Mouse (Mus musculus) midbrain, embryonic 12.5 days (tissue): ENCODE measurements at regions not wholly inside any gene's neighbourhood (a gene's known extent, or its start where the extent isn't known, plus 50 kb on each side); places are given as distances from the start of the nearest gene placed in this dataset.
"Not testable (repeated sequence)": the region's sequence is repeated elsewhere in the genome, so short reads cannot be mapped to it uniquely, and the experiment has no call there.

ENCODE experiments used
- ATAC-seq: fragments of 200-750 bp; cut with Nextera tagmentation; 2 replicates; pipeline ENCODE4 v1.8.0; 2017; ENCODE audit warnings: low read depth, moderate TSS enrichment, moderate library complexity; ENCODE audit not compliant: low FRiP score
- H3K27ac ChIP-seq: fragments of 300-500 bp; sonication (generic); replicated peaks from 2 replicates; pipeline ENCODE4 v1.5.1; 2016; ENCODE audit warnings: mild to moderate bottlenecking
- H3K27me3 ChIP-seq: fragments of 300-500 bp; sonication (generic); 2 replicates; pipeline ENCODE4 v1.6.1; 2016; ENCODE audit warnings: mild to moderate bottlenecking
- H3K36me3 ChIP-seq: fragments of 300-500 bp; sonication (generic); 2 replicates; pipeline ENCODE4 v1.6.1; 2016
- H3K4me1 ChIP-seq: fragments of 300-500 bp; sonication (generic); 2 replicates; pipeline ENCODE4 v1.6.1; 2016
- H3K4me2 ChIP-seq: fragments of 300-500 bp; sonication (generic); replicated peaks from 2 replicates; pipeline ENCODE4 v1.6.1; 2016; ENCODE audit warnings: mild to moderate bottlenecking, moderate library complexity
- H3K4me3 ChIP-seq: fragments of 300-500 bp; sonication (generic); 2 replicates; pipeline ENCODE4 v1.5.1; 2016; ENCODE audit warnings: mild to moderate bottlenecking
- H3K9ac ChIP-seq: fragments of 300-500 bp; sonication (generic); replicated peaks from 2 replicates; pipeline ENCODE4 v1.6.1; 2016; ENCODE audit warnings: mild to moderate bottlenecking, moderate library complexity
- H3K9me3 ChIP-seq: fragments of 300-500 bp; sonication (generic); 2 replicates; pipeline ENCODE4 v1.6.1; 2016; ENCODE audit warnings: mild to moderate bottlenecking
- WGBS: fragments of 180-500 bp; shearing (Covaris S2); methylation state at CpG from one replicate; pipeline ENCODE4 v1.1.7; 2016; 5-methylcytosine and 5-hydroxymethylcytosine counted together

DNA sequence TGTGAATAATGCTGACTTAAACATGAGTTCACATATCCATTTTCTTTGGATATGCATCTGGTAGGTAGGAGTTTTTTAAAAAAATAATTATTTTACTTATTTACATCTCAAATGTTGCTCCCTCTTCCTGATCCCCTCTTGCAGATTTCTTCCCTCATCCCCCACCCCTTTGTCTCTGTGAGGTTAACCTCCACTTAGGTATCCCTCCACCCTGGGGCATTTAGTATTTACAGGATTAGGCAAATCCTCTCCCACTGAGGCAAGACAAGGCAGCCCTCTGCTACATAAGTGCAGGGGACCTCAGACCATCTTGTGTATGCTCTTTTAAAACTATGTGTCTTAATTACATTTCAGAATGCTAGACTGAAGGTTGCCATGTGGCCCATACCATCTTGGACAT is 155.2 kb upstream of the Shcbp1 start:
- Histone ChIP-seq H3K9ac (no peak overlapping the region), H3K4me3 (no peak overlapping the region), H3K4me1 (no peaks in the 10 kb centered on the region), H3K27ac (no peak overlapping the region), H3K36me3 (no peaks in the 10 kb centered on the region), H3K9me3 (no peaks in the 10 kb centered on the region), H3K27me3 (no peaks in the 10 kb centered on the region), H3K4me2 (no peak overlapping the region)
- ATAC-seq = no peak

DNA sequence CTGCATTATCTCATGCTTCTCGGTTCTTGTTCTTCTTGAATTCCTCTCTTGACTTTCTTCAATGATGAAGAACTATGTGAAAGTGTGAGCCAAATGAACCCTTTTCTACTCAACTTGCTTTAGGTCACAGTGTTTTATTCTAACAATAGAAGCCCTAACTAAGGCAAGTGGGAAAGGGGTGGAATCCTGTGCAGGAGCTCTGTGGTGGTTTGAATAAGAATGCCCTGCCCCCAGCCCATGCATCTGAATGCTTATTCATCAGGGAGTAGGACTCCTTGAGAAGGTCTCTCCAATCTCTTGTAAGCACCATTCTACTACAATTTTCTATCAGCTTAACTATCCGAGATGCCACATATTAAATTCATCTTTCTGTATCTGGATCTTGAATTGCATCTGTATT is 154.7 kb upstream of the Shcbp1 start:
- no peak overlapping the region for H3K4me3 ChIP-seq
- no peak for ATAC-seq
- no peaks in the 10 kb centered on the region for H3K36me3 ChIP-seq
- H3K27ac ChIP-seq = no peak overlapping the region
- no peaks in the 10 kb centered on the region for H3K4me1 ChIP-seq
- no peak overlapping the region for H3K4me2 ChIP-seq
- H3K9ac ChIP-seq = no peak overlapping the region
- WGBS = 28% methylated on average over 2 of the region's 2 CpGs
- H3K9me3 ChIP-seq = no peaks in the 10 kb centered on the region
- no peaks in the 10 kb centered on the region for H3K27me3 ChIP-seq

DNA sequence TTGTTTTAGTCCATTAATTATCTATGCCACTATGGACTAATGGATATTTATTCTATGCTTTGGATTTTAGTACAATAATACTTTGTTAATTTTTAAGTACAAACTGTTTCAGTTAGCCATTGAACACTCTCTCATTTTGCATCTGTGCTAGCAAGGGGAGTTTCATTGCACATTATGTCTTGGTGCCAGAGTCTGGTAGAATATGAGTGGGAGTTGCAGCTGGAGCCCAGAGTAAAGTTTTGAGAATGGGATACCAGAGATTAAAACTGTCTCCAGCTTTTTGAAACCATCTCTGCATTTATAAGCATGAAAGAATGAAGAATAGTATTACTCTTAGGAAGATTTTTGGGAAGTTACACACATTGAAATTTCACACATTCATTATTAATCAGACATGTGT is 137.1 kb upstream of the Shcbp1 start:
- H3K36me3 ChIP-seq = no peaks in the 10 kb centered on the region
- no peak overlapping the region for H3K4me3 ChIP-seq
- H3K27me3 ChIP-seq = no peaks in the 10 kb centered on the region
- H3K4me2 ChIP-seq = no peak overlapping the region
- ATAC-seq = no peak
- no peak overlapping the region for H3K27ac ChIP-seq
- no peak overlapping the region for H3K9ac ChIP-seq
- no peaks in the 10 kb centered on the region for H3K4me1 ChIP-seq
- no peaks in the 10 kb centered on the region for H3K9me3 ChIP-seq

DNA sequence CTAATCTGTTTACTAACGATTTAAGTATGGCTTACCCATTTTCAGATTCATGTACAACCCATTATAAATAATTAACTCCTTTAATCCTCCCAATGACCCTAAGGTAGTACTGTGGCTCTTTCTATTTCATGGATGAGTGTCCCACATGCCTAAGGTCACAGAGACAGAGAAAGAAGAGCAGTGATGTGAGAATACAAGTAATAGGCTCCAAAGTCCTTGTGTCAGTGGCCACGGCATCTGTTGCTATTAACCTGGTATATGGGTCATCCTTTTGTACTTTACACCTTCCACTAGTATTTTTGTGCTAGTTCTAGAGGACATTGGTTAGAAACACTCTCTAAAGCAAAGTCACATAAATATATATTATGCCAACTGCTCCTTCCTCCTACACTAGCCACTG is 115.7 kb upstream of the Shcbp1 start:
- ATAC-seq = no peak
- Histone ChIP-seq H3K4me2 (no peak overlapping the region), H3K4me3 (no peak overlapping the region), H3K27me3 (no peaks in the 10 kb centered on the region), H3K4me1 (no peaks in the 10 kb centered on the region), H3K36me3 (no peaks in the 10 kb centered on the region), H3K9me3 (no peaks in the 10 kb centered on the region), H3K27ac (no peak overlapping the region), H3K9ac (no peak overlapping the region)
- 86% methylated on average over 2 of the region's 2 CpGs for whole genome bisulfite sequencing

DNA sequence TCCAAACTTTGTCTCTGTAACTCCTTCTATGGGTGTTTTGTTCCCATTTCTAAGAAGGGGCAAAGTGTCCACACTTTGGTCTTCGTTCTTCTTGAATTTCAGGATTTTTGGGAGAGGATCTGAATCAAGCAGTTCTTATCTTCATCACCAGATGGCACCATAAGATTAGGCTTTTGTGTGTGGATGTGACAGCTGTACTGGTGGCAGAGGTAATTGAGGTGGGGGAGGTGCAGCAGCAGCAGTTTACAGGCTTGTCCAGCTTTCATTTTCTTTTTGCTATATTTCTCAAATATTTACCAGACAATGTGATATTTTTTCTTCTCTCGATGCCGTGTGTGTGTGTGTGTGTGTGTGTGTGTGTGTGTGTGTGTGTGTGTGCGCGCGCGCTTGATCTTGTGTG is 89.4 kb upstream of the Shcbp1 start:
- H3K4me1 ChIP-seq, H3K9me3 ChIP-seq, H3K4me2 ChIP-seq, H3K4me3 ChIP-seq, H3K27ac ChIP-seq, H3K9ac ChIP-seq, H3K36me3 ChIP-seq, H3K27me3 ChIP-seq: not testable (repeated sequence)
- WGBS = 76% methylated on average over 7 of the region's 7 CpGs
- peak; percentile 95 for ATAC-seq

DNA sequence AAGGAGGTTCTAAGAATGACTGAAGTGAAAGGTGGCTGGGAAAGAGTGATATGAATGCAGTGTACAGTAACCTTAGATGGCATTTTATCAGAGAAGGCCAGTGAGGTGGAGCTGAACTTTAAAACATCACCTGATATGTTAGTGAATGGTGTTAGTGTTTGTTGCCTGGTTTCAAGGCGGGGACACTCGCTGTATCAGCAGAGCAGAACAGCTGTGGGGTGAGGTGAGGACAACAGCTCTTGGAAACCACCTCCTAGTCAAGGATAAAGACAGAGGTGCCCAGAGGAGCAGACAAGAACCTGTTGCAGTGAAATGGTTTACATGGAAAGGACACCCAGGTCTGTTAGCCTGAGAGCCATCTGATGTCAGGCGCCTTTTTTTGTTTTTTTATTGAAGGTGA is 59.7 kb upstream of the Shcbp1 start:
- 88% methylated on average over 3 of the region's 3 CpGs for WGBS
- H3K27ac ChIP-seq = no peak overlapping the region
- ATAC-seq = no peak

DNA sequence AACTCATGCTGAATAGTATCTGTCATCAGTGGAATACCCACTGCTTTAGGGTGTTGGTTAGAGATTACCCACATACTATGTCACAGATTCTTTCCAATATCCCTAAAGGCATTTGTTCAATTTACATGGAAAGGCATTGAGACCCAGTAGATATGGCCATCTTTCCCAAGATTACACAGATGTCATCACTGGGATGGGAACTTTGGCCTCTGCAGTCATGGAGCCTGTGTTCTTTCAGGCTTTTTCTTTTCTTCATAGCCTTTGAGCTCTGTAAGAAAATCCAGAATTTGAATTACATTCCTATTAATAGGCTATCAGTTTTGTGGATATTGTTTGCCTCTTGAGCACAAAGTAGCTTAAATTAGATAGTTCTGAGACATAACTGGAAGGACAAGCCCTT is 59.2 kb upstream of the Shcbp1 start:
- Histone ChIP-seq H3K36me3 (no peaks in the 10 kb centered on the region), H3K4me1 (no peaks in the 10 kb centered on the region), H3K9ac (no peak overlapping the region), H3K4me2 (no peak overlapping the region), H3K27ac (no peak overlapping the region), H3K4me3 (no peak overlapping the region), H3K27me3 (no peaks in the 10 kb centered on the region), H3K9me3 (no peaks in the 10 kb centered on the region)
- no peak for ATAC-seq

More for the DNA sequence above, 59.7 kb upstream of the Shcbp1 start:
- Histone ChIP-seq H3K4me2 (no peak overlapping the region), H3K27me3 (no peaks in the 10 kb centered on the region), H3K9me3 (no peaks in the 10 kb centered on the region), H3K4me1 (no peaks in the 10 kb centered on the region), H3K9ac (no peak overlapping the region), H3K36me3 (no peaks in the 10 kb centered on the region), H3K4me3 (no peak overlapping the region)

DNA sequence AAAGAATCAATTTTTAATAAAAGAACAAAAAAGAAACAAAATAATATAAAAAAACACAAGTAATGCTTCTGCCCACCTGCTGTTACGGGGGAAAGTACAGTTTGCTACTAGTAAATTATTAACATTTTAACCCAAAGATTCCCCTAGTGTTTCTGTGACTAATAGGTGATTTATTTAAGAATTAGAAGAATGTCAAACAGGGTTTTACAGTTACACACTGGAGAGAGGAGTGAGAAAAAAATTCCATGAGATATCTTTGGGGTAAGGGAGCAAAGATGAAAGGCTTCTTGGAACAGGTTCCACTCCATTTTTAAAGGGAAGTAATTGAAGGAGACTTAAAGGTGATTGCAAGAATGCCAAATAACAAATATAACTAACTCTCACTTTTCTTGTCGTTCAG is 58.4 kb upstream of the Shcbp1 start:
- 80% methylated on average over 2 of the region's 2 CpGs for WGBS
- Histone ChIP-seq H3K36me3 (no peaks in the 10 kb centered on the region), H3K9me3 (no peaks in the 10 kb centered on the region), H3K4me3 (no peak overlapping the region), H3K27me3 (no peaks in the 10 kb centered on the region), H3K4me2 (no peak overlapping the region), H3K9ac (no peak overlapping the region), H3K4me1 (no peaks in the 10 kb centered on the region), H3K27ac (no peak overlapping the region)
- ATAC-seq = no peak

DNA sequence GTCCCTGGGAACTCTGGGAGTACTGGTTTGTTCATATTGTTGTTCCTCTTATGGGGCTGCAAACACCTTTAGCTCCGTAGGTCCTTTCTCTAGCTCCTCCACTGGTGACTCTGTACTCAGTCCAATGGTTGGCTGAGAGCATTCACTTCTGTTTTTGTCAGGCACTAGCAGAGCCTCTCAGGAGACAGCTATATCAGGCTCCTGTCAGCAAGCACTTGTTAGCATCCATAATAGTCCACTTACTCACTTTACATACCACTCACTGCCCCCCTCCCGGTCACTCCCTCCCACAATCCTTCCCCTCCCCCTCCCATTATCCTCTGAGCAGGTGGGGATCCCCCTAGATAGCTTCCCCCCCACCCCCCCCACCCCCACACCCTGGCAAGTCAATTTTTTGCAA is 57.3 kb upstream of the Shcbp1 start:
- 87% methylated on average over 2 of the region's 2 CpGs for WGBS
- no peak for ATAC-seq
- no peaks in the 10 kb centered on the region for H3K27me3 ChIP-seq

More for the DNA sequence above, 57.3 kb upstream of the Shcbp1 start:
- Histone ChIP-seq H3K4me2 (no peak overlapping the region), H3K4me1 (no peaks in the 10 kb centered on the region), H3K9me3 (no peaks in the 10 kb centered on the region), H3K9ac (no peak overlapping the region), H3K27ac (no peak overlapping the region), H3K4me3 (no peak overlapping the region), H3K36me3 (no peaks in the 10 kb centered on the region)
